Mouse (Mus musculus) urinary bladder, adult 18-20 months (tissue): Measurements from ENCODE around the gene Tnip3.

Source experiments
- DNase-seq, 2 experiments: peaks; one replicate each; pipeline ENCODE4 v3.0.0; 2022; ENCODE audit warnings: low spot score in 2 of 2, mixed read lengths in 2 of 2

Gene Tnip3

DNA sequence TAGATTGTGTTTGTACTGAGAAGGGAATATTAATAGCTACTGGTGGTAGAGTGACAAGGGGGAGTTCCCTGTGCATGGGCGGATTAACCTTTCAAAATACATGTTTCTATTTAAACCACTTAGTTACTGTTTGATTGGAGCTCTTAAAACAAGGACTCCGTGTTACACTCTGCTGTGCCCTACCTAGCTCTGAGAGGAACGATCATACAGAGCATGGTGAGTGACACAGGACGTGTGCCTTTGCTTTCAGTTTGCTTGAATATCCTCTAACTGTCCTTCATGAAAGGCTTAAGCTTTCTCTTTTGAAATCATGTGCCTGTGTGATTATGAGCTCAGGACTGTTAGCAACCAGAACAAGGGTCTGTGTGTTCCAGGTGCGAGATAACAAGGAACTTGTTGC is at the start of gene Tnip3:
Gene Tnip3, plus strand, starts transcription at position 122 of the 400 bp plus-strand sequence.
- no peak for DNase-seq

DNA sequence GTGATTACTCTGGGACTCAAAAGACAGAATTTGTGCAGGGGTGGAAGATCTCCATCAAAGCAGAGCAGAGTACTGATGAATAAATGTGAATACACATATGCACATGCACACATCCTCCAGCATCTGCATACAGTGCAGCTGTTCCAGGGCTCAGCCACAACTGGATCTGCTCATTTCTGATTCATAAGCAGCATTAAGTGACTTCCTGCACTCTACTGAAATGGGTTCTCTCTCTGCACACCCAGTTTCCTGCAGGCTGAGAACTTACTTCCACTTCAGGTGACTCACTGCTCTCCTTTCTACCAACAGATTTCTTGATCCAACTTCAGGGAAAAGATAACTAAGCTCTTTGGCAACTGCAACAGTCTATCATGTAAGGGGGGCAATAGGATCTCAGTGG is 26.3 kb upstream of the Tnip3 start:
- DNase-seq = no peak

DNA sequence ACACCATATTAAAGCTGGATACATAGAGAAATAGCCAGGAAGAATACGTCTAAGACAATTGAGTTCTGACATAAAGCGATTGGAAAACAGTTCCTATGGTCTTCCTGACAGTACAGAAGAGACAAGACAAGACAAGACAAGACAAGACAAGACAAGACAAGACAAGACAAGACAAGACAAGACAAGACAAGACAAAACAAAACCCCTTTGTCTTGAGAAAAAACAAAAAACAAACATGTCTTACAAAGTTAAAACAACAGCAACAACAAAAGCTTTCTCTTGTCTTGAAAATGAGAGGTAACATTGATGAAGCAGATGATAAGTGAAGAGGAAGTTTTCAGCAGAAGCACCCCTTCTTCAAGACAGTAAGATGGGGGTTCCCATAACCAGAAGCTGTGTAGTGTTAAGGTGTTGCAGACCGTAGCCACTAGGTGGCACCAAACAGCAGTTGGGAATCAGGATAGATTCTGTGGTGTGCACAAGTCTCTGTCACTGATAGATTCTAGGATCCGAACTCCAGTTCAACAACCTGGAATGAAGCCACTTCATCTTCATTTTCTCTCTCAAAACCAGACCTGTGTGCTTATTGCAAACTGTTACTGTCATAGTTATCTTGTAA is 15.0 kb upstream of the Tnip3 start:
- DNase-seq = peak; percentile 22

DNA sequence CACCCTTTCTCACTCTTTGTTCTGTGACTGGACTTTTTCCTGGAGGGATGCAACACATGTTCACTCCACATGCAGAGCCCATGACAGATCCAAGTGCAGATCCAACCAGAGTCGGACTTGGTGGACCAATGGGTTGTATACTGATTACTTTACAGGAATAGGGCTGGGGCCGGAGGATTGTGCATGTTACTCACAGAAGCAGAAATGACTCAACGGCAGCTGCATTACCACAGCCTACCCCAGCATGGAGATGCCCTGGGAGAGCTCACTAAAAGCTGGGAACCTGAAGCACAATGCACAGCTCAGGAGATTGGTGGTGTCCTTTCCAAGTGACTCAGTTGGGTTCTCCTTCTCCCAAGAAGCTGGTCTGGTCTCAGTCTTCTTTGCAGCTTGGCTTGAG is 11.3 kb upstream of the Tnip3 start:
- DNase-seq = no peak

DNA sequence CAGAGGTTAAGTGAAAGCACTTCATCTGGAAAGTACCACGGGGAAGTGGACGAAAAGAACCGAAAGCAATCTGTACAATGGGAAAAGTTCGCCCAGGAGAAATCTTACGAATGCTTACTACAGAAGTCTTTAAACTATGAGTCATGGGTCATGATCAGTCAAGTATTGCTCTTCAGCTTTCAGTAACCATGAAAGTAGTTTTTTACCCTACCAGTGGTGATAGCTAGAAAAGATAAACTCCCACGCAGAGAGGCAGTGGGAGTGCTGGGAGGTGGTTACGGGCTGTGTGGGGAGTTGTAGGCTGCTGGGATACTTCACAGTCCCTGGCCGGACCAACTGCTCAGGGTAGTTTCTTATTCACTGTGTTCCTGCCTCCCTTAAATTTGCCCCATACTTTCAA is 8.4 kb upstream of the Tnip3 start:
- no peak for DNase-seq

DNA sequence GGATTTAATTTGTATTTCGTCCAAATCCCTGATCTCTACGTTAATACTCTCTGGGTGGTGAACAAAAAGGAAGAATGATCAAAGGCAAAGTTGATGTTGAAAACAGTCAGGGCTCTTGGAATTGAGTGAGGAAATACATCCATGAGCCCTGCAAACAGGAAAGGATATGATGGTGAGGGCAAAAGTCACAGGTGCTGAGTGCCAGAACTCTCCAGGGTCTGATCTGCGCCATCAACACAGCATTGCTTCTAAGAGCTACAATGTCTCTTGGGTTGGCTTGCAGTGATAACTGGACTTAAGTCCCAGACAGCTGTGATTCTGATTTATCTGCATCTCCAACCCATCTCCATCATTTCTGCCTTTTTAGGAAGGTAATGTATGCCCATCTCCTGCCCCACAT is 4.3 kb upstream of the Tnip3 start:
- no peak for DNase-seq

DNA sequence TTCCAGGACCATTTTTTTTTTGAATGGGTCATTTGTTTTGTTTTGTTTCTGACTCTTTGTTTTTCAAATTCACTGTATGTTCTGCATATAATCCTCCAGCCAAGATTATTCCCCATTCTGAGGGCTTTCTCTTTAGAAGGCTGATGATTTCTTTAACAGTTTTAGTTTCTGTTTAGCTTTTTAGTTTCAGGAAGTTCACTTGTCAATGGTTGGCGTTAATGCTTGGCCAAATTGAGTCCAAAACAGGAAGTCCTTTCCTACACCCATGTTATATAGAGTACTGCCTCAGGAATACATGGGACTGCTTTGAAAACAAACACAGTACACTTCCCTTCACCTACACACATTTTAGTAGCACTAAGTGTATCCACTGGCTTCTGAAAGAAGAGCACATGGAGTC is 2.8 kb downstream of the Tnip3 start:
- no peak for DNase-seq

DNA sequence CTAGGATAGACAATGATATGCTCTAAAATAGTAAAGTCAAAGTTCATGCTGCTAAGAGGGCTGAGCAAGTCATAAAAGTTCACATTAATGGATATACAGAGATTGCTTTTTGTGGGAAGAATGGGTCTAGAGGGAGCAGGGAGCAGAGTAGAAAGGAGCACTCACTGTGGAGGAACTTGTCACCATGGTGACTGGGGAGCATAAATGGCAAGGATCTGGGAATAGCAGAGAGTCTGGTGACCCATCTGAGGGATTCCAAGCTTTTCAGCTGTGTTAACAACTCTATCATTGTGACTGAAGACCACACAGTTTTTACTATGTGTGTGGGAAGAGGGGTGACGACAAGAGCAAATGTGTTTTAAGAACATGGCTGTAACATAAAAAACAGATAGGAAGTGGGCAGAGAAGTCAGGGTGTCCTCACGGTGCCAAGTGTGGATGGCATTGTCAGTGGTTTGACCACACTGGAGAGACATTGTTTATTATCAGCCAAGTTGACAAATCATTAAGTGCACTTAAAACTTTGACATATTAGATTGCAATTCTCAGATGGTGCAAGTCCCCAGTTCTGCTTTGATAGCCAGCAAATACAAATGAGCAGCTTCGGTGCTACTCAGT is 6.2 kb downstream of the Tnip3 start:
- no peak for DNase-seq

DNA sequence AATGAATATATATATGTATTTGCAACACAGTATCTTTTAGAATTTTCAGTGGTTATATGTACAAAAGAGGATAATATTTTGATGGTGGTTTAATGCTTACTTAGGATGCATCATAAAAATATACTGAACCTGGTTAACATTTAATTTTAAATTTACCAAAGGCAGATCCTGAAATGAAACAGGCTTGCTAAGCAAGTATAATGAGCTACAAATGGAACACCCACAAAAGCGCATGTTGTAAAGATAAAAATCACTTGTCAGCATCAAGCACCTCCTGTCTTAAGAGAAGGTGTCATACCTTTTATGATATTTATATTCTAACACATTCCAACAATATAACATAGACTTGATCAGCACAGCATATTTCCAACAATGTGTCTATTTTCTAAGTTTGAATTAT is 8.6 kb downstream of the Tnip3 start:
- no peak for DNase-seq

DNA sequence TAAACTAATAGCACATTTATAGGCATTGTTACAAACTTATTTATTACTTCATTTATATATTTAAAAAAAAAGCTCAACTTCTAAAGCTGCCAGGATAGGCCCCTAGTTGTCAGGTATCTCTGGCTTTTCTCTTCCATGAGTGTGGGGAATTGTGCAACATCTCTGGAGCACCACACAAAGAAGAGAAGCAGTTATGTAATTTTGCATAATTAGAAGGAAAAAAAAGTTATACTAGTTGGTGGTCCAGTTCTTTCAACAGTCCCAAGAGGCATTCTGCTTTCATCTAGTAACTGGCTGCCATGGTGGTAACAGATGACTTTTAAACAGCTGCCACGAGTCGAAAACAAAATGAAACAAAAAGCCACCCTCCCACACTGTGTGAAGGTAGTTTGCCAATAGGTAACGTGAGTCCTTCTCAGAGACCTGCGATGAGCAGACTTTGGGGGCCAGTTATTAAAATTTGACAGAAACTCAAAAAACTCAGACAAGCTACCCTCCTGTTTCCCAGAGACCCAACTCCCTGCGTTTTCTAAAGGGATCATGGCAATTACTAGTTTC is 12.3 kb downstream of the Tnip3 start:
- no peak for DNase-seq

DNA sequence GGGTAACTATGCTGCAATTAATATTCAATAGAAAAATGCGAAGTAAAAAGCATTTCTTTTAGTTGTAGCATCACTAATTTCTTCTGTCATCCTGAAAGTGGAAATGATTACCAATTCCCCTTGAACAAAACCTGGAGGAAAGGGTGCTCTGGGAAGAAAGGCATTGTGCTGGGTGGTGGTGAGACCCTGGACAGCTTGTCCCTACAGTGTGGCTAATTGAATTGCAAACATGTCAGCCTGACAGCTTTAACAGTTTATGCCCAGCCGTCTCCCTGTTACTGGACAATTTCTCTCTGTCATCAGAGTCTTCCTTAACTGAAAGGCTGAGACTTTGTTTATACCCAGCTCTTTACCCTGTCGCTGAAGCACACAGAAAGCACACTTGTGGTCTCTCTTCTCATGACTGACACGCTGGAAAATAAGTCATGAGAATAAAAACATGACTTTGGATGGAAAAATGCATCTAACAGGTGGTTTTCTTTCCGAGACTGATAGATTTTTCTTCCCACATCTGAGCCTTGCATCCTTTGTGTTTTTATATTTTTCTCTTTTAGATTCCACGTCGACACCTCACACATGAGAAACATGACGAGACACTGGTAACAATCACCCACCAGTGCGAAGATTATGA is 13.0 kb downstream of the Tnip3 start:
- no peak for DNase-seq

DNA sequence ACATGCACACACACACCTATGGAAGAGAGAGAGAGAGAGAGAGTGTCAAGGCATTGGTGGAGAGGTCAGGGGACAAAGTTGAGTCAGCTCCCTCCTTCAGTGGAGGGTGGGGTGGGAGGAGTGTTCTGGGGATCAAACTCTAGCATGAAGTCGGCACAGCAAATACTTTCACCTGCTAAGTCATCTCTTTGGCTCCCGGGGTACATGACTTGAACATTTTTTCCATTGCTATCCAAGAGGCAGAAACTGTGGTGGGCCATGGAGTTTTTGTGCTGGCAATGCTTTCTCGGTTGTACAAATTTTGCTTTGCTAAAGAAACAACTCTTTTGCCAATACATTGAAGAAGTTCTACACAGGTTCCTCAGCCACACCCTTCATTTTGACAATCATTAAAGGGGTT is 13.8 kb downstream of the Tnip3 start:
- DNase-seq = no peak

DNA sequence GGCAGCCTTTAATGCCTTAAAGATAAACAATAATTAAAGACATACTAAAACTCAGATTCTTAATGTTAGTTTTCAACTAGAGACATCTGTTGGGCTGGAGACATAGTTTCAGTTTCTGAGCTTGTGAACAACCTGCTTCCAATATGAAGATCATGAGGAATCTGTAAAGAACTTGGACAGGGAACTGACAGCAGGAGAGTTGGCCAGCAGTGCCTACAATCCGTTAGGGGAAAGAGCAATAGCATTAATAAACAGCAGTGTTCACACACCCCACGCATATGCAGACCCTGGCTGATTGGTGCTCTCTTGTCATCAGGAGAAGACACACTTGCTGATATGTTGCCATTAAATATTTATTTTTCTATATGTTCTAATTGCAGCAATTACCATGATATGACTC is 15.0 kb downstream of the Tnip3 start:
- DNase-seq = no peak

DNA sequence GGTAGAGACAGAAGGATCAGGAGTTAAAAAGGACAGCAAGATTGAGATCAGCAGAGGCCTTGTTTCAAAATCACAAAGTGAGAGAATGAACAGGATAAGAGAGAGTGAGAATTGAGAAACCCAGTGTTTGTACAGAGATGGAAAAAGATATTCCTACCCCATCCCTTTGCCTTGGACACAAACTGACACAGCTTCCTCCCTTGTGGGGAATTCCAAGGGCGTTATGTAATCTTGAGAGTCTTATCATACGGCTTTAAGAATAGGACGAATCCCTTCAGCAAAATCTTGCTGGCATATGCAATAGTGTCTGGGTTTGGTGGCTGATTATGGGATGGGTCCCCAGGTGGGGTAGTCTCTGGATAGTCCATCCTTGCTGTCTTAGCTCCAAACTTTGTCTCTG is 16.0 kb downstream of the Tnip3 start:
- no peak for DNase-seq

DNA sequence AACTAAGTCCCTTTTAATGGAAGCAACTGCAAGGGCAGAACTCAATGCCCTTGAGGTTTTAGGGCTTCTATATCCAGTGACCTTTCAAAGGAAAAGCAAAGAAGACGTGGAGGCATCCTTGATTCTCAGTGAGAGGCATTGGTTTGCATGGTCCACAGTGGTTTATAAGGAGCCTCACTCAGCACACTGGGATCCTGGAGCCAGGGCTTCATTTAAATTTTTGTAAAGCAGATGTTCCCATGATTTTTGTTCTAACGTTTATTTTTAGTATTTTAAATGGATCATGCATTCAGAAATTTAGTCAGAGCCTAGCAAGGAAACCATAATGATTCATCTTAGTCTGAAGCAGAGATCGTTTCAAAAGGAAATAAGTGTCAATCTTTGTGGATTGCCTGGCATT is 17.3 kb downstream of the Tnip3 start:
- DNase-seq = no peak

DNA sequence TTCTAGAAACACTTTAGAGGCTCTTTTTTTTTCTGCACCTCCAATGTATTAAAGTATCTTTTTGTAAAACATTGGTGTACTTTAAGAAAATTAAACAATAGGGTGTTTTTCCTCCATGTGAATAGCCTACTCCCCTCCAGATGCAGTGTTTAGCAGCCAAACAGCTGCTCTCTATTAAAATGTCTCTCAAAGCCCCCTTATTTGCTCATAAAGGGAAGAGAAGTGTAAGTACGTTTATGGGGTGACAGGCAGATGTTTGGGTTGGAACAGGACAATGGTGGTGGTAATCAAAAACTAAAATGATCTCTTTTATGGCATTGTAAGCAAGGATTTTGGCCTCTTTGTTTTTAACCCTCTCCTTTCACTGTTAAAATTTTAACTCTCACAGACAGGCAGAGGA is 17.8 kb downstream of the Tnip3 start:
- no peak for DNase-seq

DNA sequence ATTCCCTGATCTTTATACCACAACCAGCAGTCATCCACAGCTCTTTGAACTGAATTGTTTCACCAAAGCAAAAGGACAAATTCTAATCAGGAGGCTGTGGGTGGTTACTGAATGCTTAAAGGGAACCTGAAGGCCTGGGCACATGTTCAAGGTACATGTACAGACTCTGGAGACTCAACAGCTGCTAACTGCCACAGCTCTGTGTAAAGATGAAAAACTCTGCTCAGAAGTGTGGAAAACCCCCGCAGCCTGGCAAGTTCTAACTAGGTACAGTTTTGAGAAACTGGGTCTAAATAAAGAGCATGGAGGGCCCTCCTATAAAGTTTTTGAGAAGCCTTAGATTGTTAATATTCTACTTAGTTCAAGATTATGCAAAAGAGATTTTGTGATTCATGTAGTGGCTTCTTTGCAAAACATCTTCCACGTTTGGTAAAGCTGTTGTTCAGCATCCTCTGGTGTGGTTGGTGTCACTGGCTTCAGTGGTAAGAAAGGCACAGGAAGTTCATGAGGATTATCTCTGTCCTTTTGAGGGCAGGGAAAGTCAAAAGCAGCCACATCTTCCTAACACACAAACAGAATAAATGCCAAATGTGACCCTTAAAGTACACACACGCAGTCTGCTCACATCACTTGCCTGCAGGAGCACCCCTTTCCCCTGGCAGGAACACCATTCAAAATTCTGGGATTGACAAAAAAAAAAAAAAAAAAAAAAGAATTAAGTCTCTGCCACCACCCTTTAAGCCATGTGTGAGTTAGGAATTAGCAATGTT is 39.0 kb downstream of the Tnip3 start:
- no peak for DNase-seq

DNA sequence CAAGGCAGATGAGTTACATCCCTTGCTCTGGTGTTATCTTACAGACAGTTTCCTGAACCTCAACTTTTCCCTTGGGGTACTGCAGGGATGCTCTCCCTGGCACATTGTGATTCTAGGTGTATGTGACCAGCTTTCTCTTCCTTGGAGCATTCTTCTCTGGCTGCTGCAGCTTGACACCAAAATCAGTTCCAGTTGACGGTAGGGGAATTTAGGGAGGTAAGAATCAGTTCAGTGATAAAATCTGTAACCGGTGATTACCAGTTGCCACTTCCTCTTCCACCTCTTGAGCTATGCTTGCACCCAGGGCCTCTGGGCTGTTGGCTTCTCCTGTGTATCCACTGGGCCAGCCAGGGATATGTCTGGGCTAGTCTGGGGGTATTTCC is 39.5 kb downstream of the Tnip3 start:
- no peak for DNase-seq

DNA sequence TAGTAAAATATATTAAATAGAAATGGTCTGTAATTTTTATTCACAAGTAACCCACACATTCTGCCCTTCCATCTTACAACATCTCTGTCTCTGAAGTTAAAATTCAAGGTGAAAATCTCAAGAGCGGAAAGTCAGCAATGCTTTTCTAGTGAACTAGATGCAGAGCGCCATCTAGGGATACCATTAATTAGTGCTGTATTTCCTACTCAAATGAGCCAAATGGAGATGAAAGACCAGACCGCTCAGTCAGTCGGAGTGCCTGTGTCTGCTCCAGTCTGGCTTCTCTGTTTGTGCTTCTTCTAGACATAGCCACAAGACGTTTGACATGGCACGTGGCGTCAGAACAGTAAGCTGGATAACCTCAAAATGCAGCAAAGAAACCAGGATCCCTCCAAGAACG is 44.6 kb downstream of the Tnip3 start:
- DNase-seq = no peak

DNA sequence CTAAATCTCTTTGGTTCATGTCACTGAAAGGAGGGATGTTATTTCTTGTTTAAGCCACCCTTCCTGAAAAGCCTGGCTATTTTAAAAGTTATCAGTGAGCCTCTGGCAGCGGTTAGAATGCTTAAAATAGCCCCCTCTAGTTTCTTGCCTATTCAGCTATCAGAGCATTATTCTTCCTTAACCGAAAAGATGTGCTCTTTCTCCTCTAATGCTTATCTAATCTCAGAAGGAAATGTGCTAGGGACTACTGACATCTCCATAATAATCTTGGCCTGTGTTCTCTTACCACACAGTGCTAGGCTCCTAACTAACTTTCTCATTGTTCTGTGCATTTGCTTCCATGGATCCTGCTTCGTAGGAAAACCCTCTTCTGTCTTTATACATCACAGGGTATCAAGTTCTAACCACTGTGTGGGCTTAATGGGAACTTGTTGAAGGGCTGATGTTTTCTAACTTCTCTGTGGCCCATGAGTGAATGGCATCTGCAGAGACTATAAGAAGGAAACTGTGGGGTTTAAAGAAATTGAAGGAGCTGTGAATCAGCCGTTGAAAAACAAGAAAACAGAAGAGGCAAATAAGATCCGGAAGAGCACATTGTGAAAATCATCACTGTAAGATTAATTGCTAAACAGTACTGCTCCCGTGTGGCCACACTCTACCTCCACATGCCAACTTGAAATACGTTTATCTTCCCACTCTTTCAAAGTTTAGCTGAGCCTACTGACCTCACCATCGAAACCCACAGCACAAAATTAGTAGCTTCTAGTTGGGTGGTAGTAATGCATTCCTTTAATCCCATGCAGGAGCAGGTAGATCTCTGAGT is 53.2 kb downstream of the Tnip3 start:
- DNase-seq = no peak

DNA sequence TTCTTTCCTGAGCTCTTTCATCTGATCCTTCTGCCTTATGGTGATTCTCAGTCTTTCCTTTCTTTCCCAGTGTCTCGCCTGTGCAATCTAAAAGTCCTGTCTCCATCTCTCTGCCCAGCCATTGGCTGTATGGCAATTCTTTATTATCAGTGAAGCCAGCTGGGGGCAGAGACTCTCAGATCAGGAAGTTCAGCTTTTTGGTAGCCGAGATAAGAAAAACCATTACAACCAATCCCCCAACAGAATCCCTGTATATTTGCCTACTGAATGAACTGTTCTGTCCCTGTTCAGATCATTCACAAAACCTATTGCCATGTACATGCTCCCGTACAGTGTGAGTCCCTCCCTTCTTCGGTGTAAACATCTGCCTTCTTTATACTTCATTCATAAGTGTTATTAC is 57.9 kb downstream of the Tnip3 start:
- no peak for DNase-seq

DNA sequence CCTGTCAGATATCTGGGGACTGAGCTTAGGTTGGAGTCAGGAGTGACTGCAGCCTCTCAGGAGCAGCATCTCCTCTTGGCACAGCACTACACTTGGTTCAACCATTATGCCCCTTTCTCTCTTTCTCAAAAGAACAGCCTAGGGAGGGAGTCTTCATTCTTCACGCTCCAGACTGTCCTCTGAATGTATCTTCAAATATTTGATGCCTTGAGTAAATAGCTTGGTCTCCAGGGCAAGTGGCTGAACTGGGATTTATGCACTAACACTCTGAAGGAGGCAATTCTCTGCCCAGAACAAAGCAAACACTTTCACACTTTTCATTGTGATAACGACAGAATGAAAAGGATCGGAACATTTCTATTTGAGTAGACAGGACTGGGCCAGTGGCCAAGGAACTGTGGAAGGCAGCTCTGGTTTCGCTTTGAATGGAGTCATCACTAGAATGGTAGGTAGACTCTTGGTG is 59.8 kb downstream of the Tnip3 start:
- DNase-seq = no peak
